Comparison of ENCODE assay signal across 8 mouse cellular contexts in the genomic region with DNA sequence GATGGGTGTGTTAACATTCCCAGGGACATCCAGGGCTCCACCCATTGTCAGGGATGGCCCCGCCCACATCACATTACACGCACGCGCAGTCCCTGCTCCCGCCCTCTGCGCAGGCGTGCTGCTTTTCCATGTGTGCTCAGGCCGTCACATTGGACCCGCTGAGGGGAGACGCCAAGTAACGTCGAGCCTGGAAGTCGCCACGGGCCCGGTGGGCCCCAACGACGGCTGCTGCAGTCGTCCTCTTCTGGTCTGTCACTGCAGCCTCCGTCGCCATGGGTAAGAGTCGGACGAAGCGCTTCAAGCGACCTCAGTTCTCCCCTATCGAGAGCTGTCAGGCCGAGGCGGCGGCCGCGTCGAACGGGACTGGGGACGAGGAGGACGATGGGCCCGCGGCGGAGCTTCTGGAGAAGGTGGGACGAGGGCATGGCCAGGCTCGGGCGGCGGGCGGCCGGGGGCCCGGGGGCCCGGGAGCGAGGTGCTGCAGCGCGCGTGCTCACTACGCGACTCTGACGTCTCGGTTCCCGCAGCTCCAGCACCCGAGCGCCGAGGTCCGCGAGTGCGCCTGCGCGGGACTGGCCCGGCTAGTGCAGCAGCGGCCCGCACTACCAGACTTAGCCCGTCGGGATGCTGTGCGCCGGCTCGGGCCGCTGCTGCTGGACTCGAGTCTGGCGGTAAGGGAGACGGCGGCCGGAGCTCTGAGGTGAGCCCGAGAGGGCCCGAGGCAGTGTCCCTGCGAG. TPM values are rescaled to one million over a fixed set of nuclear protein-coding genes. Genes with fewer than 3 reads are reported as not detected.
DNase-seq lines count a peak whose midpoint lies in the region; ATAC-seq and TF ChIP-seq lines count a peak whose summit lies in the region.

A gene (plus strand): TSS at position 108 of the 737 bp plus-strand sequence.

- H3K4me1 ChIP-seq in hindbrain, embryonic 10.5 days (replicated peaks): peaks cover 18% of the 10 kb centered on the region
- H3K4me1 ChIP-seq in lung, postnatal 0 days (ENCODE audit: insufficient read depth, low read depth, low read length): peaks cover 3% of the 10 kb centered on the region; the same call in 1 of the 2 replicates

- under 1% methylated on average over 79 of the region's 79 CpGs for WGBS in hindbrain, embryonic 10.5 days
- WGBS in lung, postnatal 0 days: 1% methylated on average over 60 of the region's 79 CpGs

- peaks cover 74% of the 10 kb centered on the region for H3K36me3 ChIP-seq in hindbrain, embryonic 10.5 days
- H3K36me3 ChIP-seq in lung, postnatal 0 days (ENCODE audit: insufficient read depth, low read length): peaks cover 12% of the 10 kb centered on the region; the same call in 1 of the 2 replicates

- H3K4me2 ChIP-seq in lung, postnatal 0 days (replicated peaks; ENCODE audit: low read depth, low read length): peak within 1 kb of the TSS; percentile 85

- TF ChIP-seq EP300 in lung, postnatal 0 days (IDR thresholded peaks at IDR 0.05): no peak

- no peaks in the 10 kb centered on the region for H3K9me3 ChIP-seq in hindbrain, embryonic 10.5 days
- no peaks in the 10 kb centered on the region for H3K9me3 ChIP-seq in lung, postnatal 0 days (ENCODE audit: low read length)

- ATAC-seq in frontal cortex, adult (ENCODE audit: low TSS enrichment): peak; percentile 97
- ATAC-seq in lung, postnatal 0 days: peak; percentile 99

- peak; percentile 74 for DNase-seq in MEL-GATA-1-ER (ENCODE audit: extremely low read depth, low read depth)
- DNase-seq in cerebellum, adult 8-10 months: peak; percentile 96
- DNase-seq in hindbrain, embryonic 10.5 days (ENCODE audit: low spot score): peak; percentile 96
- DNase-seq in layer of hippocampus, adult 9-11 months: peak; percentile 96
- DNase-seq in lung, postnatal 0 days (ENCODE audit: low spot score): peak; percentile 96
- peak; percentile 97 for DNase-seq in ovary, postnatal 14 days (ENCODE audit: low spot score)
- peak; percentile 87 for DNase-seq in thymus, postnatal 14 days

- TF ChIP-seq CTCF in lung, postnatal 0 days (IDR thresholded peaks at IDR 0.05): peak; percentile 48

- H3K27me3 ChIP-seq in hindbrain, embryonic 10.5 days (ENCODE audit: insufficient read depth, poor library complexity, severe bottlenecking): no peaks in the 10 kb centered on the region
- H3K27me3 ChIP-seq in lung, postnatal 0 days (replicated peaks; ENCODE audit: insufficient read depth, low read length): no peaks in the 10 kb centered on the region

- H3K27ac ChIP-seq in hindbrain, embryonic 10.5 days: peak within 1 kb of the TSS; percentile 90
- peak within 1 kb of the TSS; percentile 86 for H3K27ac ChIP-seq in lung, postnatal 0 days (ENCODE audit: low read length)

- H3K4me3 ChIP-seq in hindbrain, embryonic 10.5 days: peak within 1 kb of the TSS; percentile 89
- H3K4me3 ChIP-seq in lung, postnatal 0 days (ENCODE audit: low read depth, low read length): peak within 1 kb of the TSS; percentile 91

- peak within 1 kb of the TSS; percentile 73 for H3K9ac ChIP-seq in lung, postnatal 0 days (replicated peaks; ENCODE audit: low read depth)

RNA-seq across cellular contexts. Expression of the gene that starts here (rescaled TPM):
- 42.0 and 47.0 TPM in 2 replicates for polyA plus RNA-seq in hindbrain, embryonic 10.5 days (2016; fragmentation: Nextera tagmentation; extraction: Ambion mirVana)
- 12.9 and 13.5 TPM in 2 replicates for polyA plus RNA-seq in lung, postnatal 0 days (2015; fragmentation: Nextera tagmentation; extraction: Ambion mirVana)

Comparison
In these comparisons a context has a peak if more than half of its experiments do, and no peak if none do; other contexts are left out.
1. Peak in every context shown above with its lines: DNase-seq, ATAC-seq, H3K4me3 ChIP-seq and H3K27ac ChIP-seq.